Mouse (Mus musculus) hindbrain, embryonic 11.5 days (tissue): ENCODE measurements at regions not wholly inside any gene's neighbourhood (a gene's known extent, or its start where the extent isn't known, plus 50 kb on each side); places are given as distances from the start of the nearest gene placed in this dataset.

Experiments
- ATAC-seq: fragments of 200-750 bp; cut with Nextera tagmentation; 2 replicates; pipeline ENCODE4 v1.8.0; 2017; ENCODE audit warnings: mild to moderate bottlenecking, moderate TSS enrichment, moderate library complexity; ENCODE audit not compliant: low FRiP score
- DNase-seq: peaks from one replicate; pipeline ENCODE4 v3.0.0-alpha.2; 2015; ENCODE audit warnings: low spot score
- H3K27ac ChIP-seq: fragments of 300-500 bp; sonication (generic); 2 replicates; pipeline ENCODE4 v1.5.1; 2014; ENCODE audit warnings: mild to moderate bottlenecking, low read depth, low read length
- H3K27me3 ChIP-seq: fragments of 300-500 bp; sonication (generic); 2 replicates; pipeline ENCODE4 v1.6.1; 2014; ENCODE audit warnings: mild to moderate bottlenecking, low read length, moderate library complexity, mixed read lengths; ENCODE audit not compliant: control insufficient read depth, insufficient read depth
- H3K36me3 ChIP-seq: fragments of 300-500 bp; sonication (generic); 2 replicates; pipeline ENCODE4 v1.6.1; 2014; ENCODE audit warnings: mild to moderate bottlenecking, low read length, moderate library complexity, mixed read lengths; ENCODE audit not compliant: control insufficient read depth, insufficient read depth
- H3K4me1 ChIP-seq: fragments of 300-500 bp; sonication (generic); replicated peaks from 2 replicates; pipeline ENCODE4 v1.6.1; 2014; ENCODE audit warnings: low read length, mixed read lengths; ENCODE audit not compliant: control insufficient read depth, insufficient read depth
- H3K4me2 ChIP-seq: fragments of 300-500 bp; sonication (generic); replicated peaks from 2 replicates; pipeline ENCODE4 v1.6.1; 2014; ENCODE audit warnings: mild to moderate bottlenecking, low read depth, low read length
- H3K4me3 ChIP-seq: fragments of 300-500 bp; sonication (generic); 2 replicates; pipeline ENCODE4 v1.5.1; 2014; ENCODE audit warnings: low read depth, low read length
- H3K9ac ChIP-seq: fragments of 300-500 bp; sonication (generic); 2 replicates; pipeline ENCODE4 v1.6.1; 2014; ENCODE audit warnings: low read depth, low read length
- H3K9me3 ChIP-seq: fragments of 300-500 bp; sonication (generic); 2 replicates; pipeline ENCODE4 v1.6.1; 2016; ENCODE audit warnings: low read length; ENCODE audit not compliant: control insufficient read depth
- WGBS: fragments of 180-500 bp; shearing (Covaris S2); extraction: QIAGEN DNeasy Blood & Tissue Kit; methylation state at CpG from one replicate; pipeline ENCODE4 v1.1.7; 2014; 5-methylcytosine and 5-hydroxymethylcytosine counted together

GRCm38 (mm10) chr3:37786792-37787191 lies 62.5 kb upstream of the Gm5148 start:
- no peak overlapping the region for H3K27ac ChIP-seq
- no peaks in the 10 kb centered on the region for H3K27me3 ChIP-seq
- H3K4me3 ChIP-seq = no peak overlapping the region
- H3K36me3 ChIP-seq = no peaks in the 10 kb centered on the region
- WGBS = 92% methylated on average over 3 of the region's 3 CpGs
- no peak for DNase-seq
- H3K4me1 ChIP-seq = no peaks in the 10 kb centered on the region
- no peak for ATAC-seq
- H3K9me3 ChIP-seq = no peaks in the 10 kb centered on the region
- no peak overlapping the region for H3K4me2 ChIP-seq
- H3K9ac ChIP-seq = no peak overlapping the region

DNA sequence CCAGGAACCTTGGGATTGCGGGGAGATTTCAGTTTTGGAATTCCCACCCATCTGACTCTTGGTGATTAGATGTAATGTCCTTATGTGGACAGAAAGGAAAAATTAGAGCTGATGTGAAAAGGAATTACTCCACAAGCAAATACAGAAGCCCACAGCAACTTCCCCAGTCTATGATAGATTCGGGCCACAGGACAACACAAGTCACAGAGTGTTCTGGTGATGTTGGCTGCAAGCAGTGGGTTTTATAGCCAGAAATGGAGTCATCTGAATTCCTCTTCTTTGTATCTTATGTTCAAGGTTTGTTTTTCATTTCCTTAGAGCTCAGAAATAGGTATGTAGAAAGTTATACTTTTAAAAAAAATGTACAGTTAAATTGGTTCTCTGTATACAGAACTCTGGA lies 56.8 kb upstream of the Gm5148 start:
- DNase-seq = no peak
- WGBS = 89% methylated on average over 2 of the region's 2 CpGs

DNA sequence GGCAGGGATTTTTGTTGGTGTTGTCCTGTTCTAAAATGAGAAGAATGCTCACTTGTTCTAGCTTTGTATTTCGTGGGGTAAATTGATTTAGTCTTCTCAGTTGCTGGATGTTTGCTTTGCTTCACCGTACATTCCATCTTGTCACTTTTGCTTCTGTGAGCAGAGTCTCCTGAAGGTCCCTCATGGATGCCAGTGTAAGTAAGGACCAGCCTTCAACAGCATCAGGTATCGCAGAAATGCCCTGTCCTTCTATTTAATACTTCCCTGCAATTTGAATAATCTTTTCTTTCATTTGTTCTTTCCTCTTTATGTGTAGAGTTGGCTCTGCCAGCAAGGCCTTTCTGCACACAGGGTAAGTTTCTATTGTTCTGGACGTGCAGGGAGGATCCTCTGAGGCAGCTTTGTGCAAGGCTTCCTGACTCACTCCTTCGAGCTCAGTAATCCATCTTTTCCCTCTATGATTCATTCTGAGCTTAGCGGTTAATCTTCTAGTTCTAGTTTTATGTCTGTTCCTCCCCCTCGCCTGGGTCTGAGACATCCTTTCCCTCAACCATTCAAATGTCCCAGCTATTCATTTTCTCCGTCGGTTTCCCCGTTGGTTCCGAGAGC lies 55.7 kb upstream of the Gm5148 start:
- H3K9ac ChIP-seq = no peak overlapping the region
- ATAC-seq = no peak
- no peaks in the 10 kb centered on the region for H3K9me3 ChIP-seq
- H3K27ac ChIP-seq = no peak overlapping the region
- H3K4me2 ChIP-seq = no peak overlapping the region
- no peaks in the 10 kb centered on the region for H3K27me3 ChIP-seq
- DNase-seq = peak; percentile 23
- no peaks in the 10 kb centered on the region for H3K4me1 ChIP-seq
- no peak overlapping the region for H3K4me3 ChIP-seq
- 42% methylated on average over 11 of the region's 11 CpGs for WGBS
- no peaks in the 10 kb centered on the region for H3K36me3 ChIP-seq

More for the DNA sequence above, 56.8 kb upstream of the Gm5148 start:
- no peak for ATAC-seq
- no peak overlapping the region for H3K9ac ChIP-seq
- H3K4me3 ChIP-seq = no peak overlapping the region
- H3K36me3 ChIP-seq = no peaks in the 10 kb centered on the region
- H3K9me3 ChIP-seq = no peaks in the 10 kb centered on the region
- no peaks in the 10 kb centered on the region for H3K27me3 ChIP-seq
- no peak overlapping the region for H3K4me2 ChIP-seq
- H3K4me1 ChIP-seq = no peaks in the 10 kb centered on the region
- no peak overlapping the region for H3K27ac ChIP-seq

GRCm38 (mm10) chr3:37778386-37778785 lies 54.1 kb upstream of the Gm5148 start:
- Histone ChIP-seq H3K9ac (no peak overlapping the region), H3K9me3 (no peaks in the 10 kb centered on the region), H3K4me3 (no peak overlapping the region), H3K27ac (no peak overlapping the region), H3K4me2 (no peak overlapping the region), H3K27me3 (no peaks in the 10 kb centered on the region), H3K36me3 (no peaks in the 10 kb centered on the region), H3K4me1 (no peaks in the 10 kb centered on the region)
- 90% methylated on average over 7 of the region's 7 CpGs for whole genome bisulfite sequencing
- ATAC-seq (no peak), DNase-seq (no peak)

GRCm38 (mm10) chr3:37776224-37776623 lies 51.9 kb upstream of the Gm5148 start:
- no peak overlapping the region for H3K9ac ChIP-seq
- H3K9me3 ChIP-seq = no peaks in the 10 kb centered on the region
- ATAC-seq (no peak), DNase-seq (no peak)
- H3K27ac ChIP-seq = no peak overlapping the region
- no peak overlapping the region for H3K4me2 ChIP-seq
- H3K4me3 ChIP-seq = no peak overlapping the region
- no peaks in the 10 kb centered on the region for H3K4me1 ChIP-seq
- H3K27me3 ChIP-seq = no peaks in the 10 kb centered on the region
- H3K36me3 ChIP-seq = no peaks in the 10 kb centered on the region
- WGBS = 45% methylated on average over 4 of the region's 4 CpGs
